Mouse (Mus musculus): ENCODE data around the gene Tmem130. TPM values are rescaled to one million over a fixed set of nuclear protein-coding genes. Genes with fewer than 3 reads are reported as not detected.

Gene Tmem130
- polyA plus RNA-seq, 1 experiment from 2014 or later, result 499 TPM

DNA sequence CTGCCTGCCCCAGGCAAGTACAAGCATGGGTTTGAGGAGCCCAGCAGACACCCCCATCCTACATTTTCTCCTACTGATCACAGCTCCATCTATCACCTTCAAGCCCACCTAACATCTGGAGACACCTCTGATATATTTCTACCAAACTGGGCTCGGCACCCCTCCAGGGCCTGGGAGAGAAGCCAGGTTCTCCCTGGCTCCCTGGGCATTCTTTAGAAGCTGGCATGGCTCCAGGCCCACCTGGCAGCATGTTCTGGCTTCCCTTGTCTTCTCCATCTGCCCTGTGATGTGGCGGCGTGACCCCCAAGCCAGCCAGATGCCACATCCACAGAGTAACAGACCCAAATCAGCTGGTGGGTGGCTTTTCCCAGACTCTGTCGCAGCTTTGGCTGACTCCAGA lies 41.3 kb downstream of the Tmem130 start:
- WGBS, result 54% methylated on average over 4 of the region's 4 CpGs
- Histone ChIP-seq H3K4me3 (ENCODE audit: low read length) (no peak overlapping the region), H3K27ac (ENCODE audit: low read depth, low read length) (0 out of 2 replicates have a peak overlapping the region, but pooled peaks have one; percentile 29), H3K9me3 (ENCODE audit: control insufficient read depth, low read length) (no peaks in the 10 kb centered on the region), H3K9ac (ENCODE audit: low read depth, low read length) (no peak overlapping the region), H3K36me3 (ENCODE audit: control insufficient read depth, insufficient read depth, low read length) (no peaks in the 10 kb centered on the region), H3K27me3 (replicated peaks; ENCODE audit: control insufficient read depth, insufficient read depth, low read length) (no peaks in the 10 kb centered on the region), H3K4me2 (ENCODE audit: low read length) (no peak overlapping the region), H3K4me1 (ENCODE audit: control insufficient read depth, insufficient read depth, low read depth, low read length) (peaks cover 3% of the 10 kb centered on the region; the same call in 1 of the 2 replicates)
- ATAC-seq, result no peak

- Histone ChIP-seq H3K9me3 (ENCODE audit: control insufficient read depth, low read length) (no peaks in the 10 kb centered on the region), H3K9ac (ENCODE audit: low read depth, low read length) (no peak overlapping the region), H3K36me3 (ENCODE audit: control insufficient read depth, insufficient read depth, low read length) (no peaks in the 10 kb centered on the region), H3K27ac (ENCODE audit: low read depth, low read length) (0 out of 2 replicates have a peak overlapping the region, but pooled peaks have one; percentile 29), H3K27me3 (replicated peaks; ENCODE audit: control insufficient read depth, insufficient read depth, low read length) (no peaks in the 10 kb centered on the region), H3K4me3 (ENCODE audit: low read length) (no peak overlapping the region), H3K4me1 (ENCODE audit: control insufficient read depth, insufficient read depth, low read depth, low read length) (peaks cover 3% of the 10 kb centered on the region; the same call in 1 of the 2 replicates), H3K4me2 (ENCODE audit: low read length) (no peak overlapping the region)
- no peak for ATAC-seq
- WGBS, result 34% methylated on average over 6 of the region's 6 CpGs
Measured at GRCm38 (mm10) chr5:144719781-144720180, 41.8 kb downstream of the Tmem130 start.

- H3K4me3 ChIP-seq (ENCODE audit: low read length), result no peak overlapping the region
- no peaks in the 10 kb centered on the region for H3K9me3 ChIP-seq (ENCODE audit: control insufficient read depth, low read length)
- H3K36me3 ChIP-seq (ENCODE audit: control insufficient read depth, insufficient read depth, low read length), result no peaks in the 10 kb centered on the region
- 69% methylated on average over 6 of the region's 6 CpGs for WGBS
- ATAC-seq, result no peak
- no peak overlapping the region for H3K9ac ChIP-seq (ENCODE audit: low read depth, low read length)
- no peak overlapping the region for H3K4me2 ChIP-seq (ENCODE audit: low read length)
- no peaks in the 10 kb centered on the region for H3K27me3 ChIP-seq (replicated peaks; ENCODE audit: control insufficient read depth, insufficient read depth, low read length)
- peaks cover 3% of the 10 kb centered on the region; the same call in 1 of the 2 replicates for H3K4me1 ChIP-seq (ENCODE audit: control insufficient read depth, insufficient read depth, low read depth, low read length)
- no peak overlapping the region for H3K27ac ChIP-seq (ENCODE audit: low read depth, low read length)
Measured at GRCm38 (mm10) chr5:144717186-144717585, 44.4 kb downstream of the Tmem130 start.

DNA sequence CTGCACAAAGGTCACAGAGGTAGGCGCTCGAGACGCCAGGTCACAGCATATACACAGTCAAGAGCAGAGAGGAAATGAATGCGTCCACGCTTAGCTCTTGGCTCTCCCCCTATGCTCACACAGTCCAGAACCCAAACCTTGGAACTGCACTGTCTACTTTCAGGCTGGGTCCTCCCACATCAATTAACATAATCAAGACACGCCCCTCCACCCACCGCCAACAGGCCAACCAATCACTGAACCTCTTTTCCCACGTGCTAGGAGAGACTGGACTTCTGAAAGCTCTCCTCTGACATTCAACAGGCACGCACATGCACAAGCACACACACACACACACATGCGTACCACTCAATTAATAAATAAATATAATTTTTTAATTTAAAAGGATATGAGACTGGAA lies 48.2 kb downstream of the Tmem130 start:
- no peaks in the 10 kb centered on the region for H3K4me1 ChIP-seq (ENCODE audit: control insufficient read depth, insufficient read depth, low read depth, low read length)
- 91% methylated on average over 10 of the region's 10 CpGs for WGBS
- no peak overlapping the region for H3K27ac ChIP-seq (ENCODE audit: low read depth, low read length)
- no peak overlapping the region for H3K4me3 ChIP-seq (ENCODE audit: low read length)
- no peak overlapping the region for H3K4me2 ChIP-seq (ENCODE audit: low read length)
- ATAC-seq, result no peak
- H3K9ac ChIP-seq (ENCODE audit: low read depth, low read length), result no peak overlapping the region
- no peaks in the 10 kb centered on the region for H3K9me3 ChIP-seq (ENCODE audit: control insufficient read depth, low read length)
- no peaks in the 10 kb centered on the region for H3K27me3 ChIP-seq (replicated peaks; ENCODE audit: control insufficient read depth, insufficient read depth, low read length)
- no peaks in the 10 kb centered on the region for H3K36me3 ChIP-seq (ENCODE audit: control insufficient read depth, insufficient read depth, low read length)

DNA sequence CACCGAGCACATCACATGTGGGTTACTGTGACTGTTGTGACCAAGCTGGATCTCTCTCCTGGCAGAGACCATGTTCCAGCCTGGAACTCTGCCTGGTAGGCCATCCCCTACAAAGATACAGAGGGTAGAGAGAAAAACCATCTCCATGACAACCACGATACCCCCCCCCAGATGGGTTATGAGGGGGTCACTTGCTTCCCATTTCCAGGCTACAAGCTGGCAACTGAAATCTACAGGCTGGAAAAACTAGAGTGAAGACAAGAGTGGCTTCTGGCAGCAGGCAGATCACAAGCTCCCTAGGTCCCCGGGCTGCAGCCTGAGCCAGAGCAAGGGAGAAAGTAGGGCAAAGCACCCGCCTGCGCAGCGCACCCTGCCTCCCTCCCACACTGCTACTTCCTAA lies 54.0 kb downstream of the Tmem130 start:
- peaks cover 15% of the 10 kb centered on the region for H3K4me1 ChIP-seq (ENCODE audit: control insufficient read depth, insufficient read depth, low read depth, low read length)
- H3K27me3 ChIP-seq (replicated peaks; ENCODE audit: control insufficient read depth, insufficient read depth, low read length), result no peaks in the 10 kb centered on the region
- H3K9ac ChIP-seq (ENCODE audit: low read depth, low read length), result no peak overlapping the region; the same call in 1 of the 2 replicates
- ATAC-seq, result peak; percentile 69
- H3K36me3 ChIP-seq (ENCODE audit: control insufficient read depth, insufficient read depth, low read length), result no peaks in the 10 kb centered on the region
- no peaks in the 10 kb centered on the region for H3K9me3 ChIP-seq (ENCODE audit: control insufficient read depth, low read length)
- H3K4me2 ChIP-seq (ENCODE audit: low read length), result no peak overlapping the region
- no peak overlapping the region for H3K4me3 ChIP-seq (ENCODE audit: low read length)
- no peak overlapping the region for H3K27ac ChIP-seq (ENCODE audit: low read depth, low read length)
- 77% methylated on average over 6 of the region's 6 CpGs for WGBS

DNA sequence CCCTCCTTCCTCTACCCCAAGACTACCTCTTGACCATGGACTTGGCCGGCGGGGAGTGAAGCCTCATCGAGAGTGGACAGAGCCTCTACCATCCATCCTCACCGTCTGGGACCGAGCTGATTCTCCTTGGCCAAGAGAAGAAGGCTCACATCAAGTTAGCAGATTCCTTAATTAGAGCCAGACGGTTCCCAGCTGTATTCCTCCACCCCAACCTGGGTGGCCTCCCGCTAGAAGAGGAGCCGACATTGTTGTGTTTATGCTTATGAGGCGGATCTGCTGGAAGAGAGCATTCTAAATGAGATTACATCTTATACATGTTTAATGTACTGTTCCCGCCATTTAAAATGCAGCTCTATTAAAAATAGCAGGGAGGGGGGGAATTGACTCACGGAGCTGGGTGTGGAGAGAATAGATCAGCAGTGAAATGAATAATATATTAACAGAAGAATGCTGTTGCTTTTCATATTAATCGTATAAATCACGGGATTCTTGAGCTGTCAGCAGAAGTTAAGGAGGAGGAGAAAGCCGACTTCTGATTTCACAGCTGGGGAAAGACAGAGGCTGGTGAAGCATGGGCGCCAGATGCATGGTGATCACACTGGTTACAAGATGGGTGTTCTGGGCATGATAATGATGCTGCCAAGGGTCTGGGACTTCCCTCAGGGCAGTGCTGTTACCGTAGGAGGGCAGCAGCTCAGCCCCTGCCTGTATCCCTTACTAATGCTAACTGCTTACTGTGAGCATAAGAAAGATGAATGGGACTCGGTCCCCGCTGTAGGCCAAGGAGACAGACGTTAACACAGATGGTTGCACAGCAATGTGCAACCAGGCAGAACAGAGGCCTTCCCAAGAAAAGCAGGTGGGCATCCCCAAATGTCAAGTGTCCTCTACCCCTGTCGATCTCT lies 57.9 kb downstream of the Tmem130 start:
- Histone ChIP-seq H3K27ac (ENCODE audit: low read depth, low read length) (peak overlapping the region; percentile 49), H3K9me3 (ENCODE audit: control insufficient read depth, low read length) (no peaks in the 10 kb centered on the region), H3K27me3 (replicated peaks; ENCODE audit: control insufficient read depth, insufficient read depth, low read length) (no peaks in the 10 kb centered on the region), H3K4me3 (ENCODE audit: low read length) (no peak overlapping the region), H3K9ac (ENCODE audit: low read depth, low read length) (no peak overlapping the region), H3K36me3 (ENCODE audit: control insufficient read depth, insufficient read depth, low read length) (no peaks in the 10 kb centered on the region), H3K4me2 (ENCODE audit: low read length) (0 out of 2 replicates have a peak overlapping the region, but pooled peaks have one; percentile 4), H3K4me1 (ENCODE audit: control insufficient read depth, insufficient read depth, low read depth, low read length) (peaks cover 15% of the 10 kb centered on the region)
- ATAC-seq, result peak; percentile 80
- 27% methylated on average over 20 of the region's 20 CpGs for WGBS

- Histone ChIP-seq H3K9me3 (ENCODE audit: control insufficient read depth, low read length) (no peaks in the 10 kb centered on the region), H3K27me3 (replicated peaks; ENCODE audit: control insufficient read depth, insufficient read depth, low read length) (no peaks in the 10 kb centered on the region), H3K36me3 (ENCODE audit: control insufficient read depth, insufficient read depth, low read length) (no peaks in the 10 kb centered on the region), H3K9ac (ENCODE audit: low read depth, low read length) (no peak overlapping the region), H3K27ac (ENCODE audit: low read depth, low read length) (0 out of 2 replicates have a peak overlapping the region, but pooled peaks have one; percentile 41), H3K4me3 (ENCODE audit: low read length) (no peak overlapping the region), H3K4me1 (ENCODE audit: control insufficient read depth, insufficient read depth, low read depth, low read length) (peaks cover 15% of the 10 kb centered on the region), H3K4me2 (ENCODE audit: low read length) (no peak overlapping the region)
- peak; percentile 79 for ATAC-seq
- WGBS, result 49% methylated on average over 8 of the region's 8 CpGs
Measured at GRCm38 (mm10) chr5:144695289-144696060, 66.1 kb downstream of the Tmem130 start.

- Histone ChIP-seq H3K4me3 (ENCODE audit: low read length) (no peak overlapping the region), H3K4me2 (ENCODE audit: low read length) (no peak overlapping the region), H3K9me3 (ENCODE audit: control insufficient read depth, low read length) (no peaks in the 10 kb centered on the region), H3K27me3 (replicated peaks; ENCODE audit: control insufficient read depth, insufficient read depth, low read length) (no peaks in the 10 kb centered on the region), H3K4me1 (ENCODE audit: control insufficient read depth, insufficient read depth, low read depth, low read length) (peaks cover 15% of the 10 kb centered on the region), H3K9ac (ENCODE audit: low read depth, low read length) (no peak overlapping the region), H3K27ac (ENCODE audit: low read depth, low read length) (no peak overlapping the region), H3K36me3 (ENCODE audit: control insufficient read depth, insufficient read depth, low read length) (no peaks in the 10 kb centered on the region)
- no peak for ATAC-seq
- WGBS, result 79% methylated on average over 4 of the region's 4 CpGs
Measured at GRCm38 (mm10) chr5:144694161-144694560, 67.5 kb downstream of the Tmem130 start.

DNA sequence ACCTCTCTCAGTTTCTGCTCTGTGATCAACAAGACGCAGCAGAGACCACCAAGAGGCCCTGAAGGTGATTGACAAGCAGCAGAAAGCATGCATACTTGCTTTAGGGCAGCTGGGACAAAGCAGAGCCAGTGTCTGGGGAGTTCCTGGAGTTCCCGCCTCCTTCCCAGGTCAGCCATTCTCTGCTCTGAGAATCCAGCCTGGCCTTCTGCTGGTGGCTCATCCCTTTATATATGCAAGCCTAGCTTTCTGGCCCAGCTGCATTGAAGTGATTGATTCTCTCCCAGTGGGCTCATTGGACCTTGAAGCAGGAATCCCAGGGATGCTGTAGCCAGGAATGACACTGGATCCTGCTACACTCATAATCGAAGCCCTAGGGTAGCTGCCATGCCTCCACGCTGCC lies 70.2 kb downstream of the Tmem130 start:
- Histone ChIP-seq H3K36me3 (ENCODE audit: control insufficient read depth, insufficient read depth, low read length) (no peaks in the 10 kb centered on the region), H3K4me3 (ENCODE audit: low read length) (no peak overlapping the region), H3K4me2 (ENCODE audit: low read length) (no peak overlapping the region), H3K4me1 (ENCODE audit: control insufficient read depth, insufficient read depth, low read depth, low read length) (peaks cover 15% of the 10 kb centered on the region), H3K9ac (ENCODE audit: low read depth, low read length) (no peak overlapping the region), H3K9me3 (ENCODE audit: control insufficient read depth, low read length) (no peaks in the 10 kb centered on the region), H3K27ac (ENCODE audit: low read depth, low read length) (no peak overlapping the region), H3K27me3 (replicated peaks; ENCODE audit: control insufficient read depth, insufficient read depth, low read length) (no peaks in the 10 kb centered on the region)
- ATAC-seq, result peak; percentile 43; the same call in 1 of the 2 replicates
- 14% methylated on average over 4 of the region's 4 CpGs for WGBS
